Mouse (Mus musculus) lung, embryonic 16.5 days (tissue): ENCODE measurements around the gene Ezr. TPM values are rescaled to one million over a fixed set of nuclear protein-coding genes. Genes with fewer than 3 reads are reported as not detected.

Experiments
- ATAC-seq: fragments of 200-750 bp; cut with Nextera tagmentation; 2 replicates; pipeline ENCODE4 v1.8.0; 2017; ENCODE audit warnings: low read depth, mild to moderate bottlenecking, moderate library complexity
- H3K27ac ChIP-seq: fragments of 300-500 bp; sonication (generic); 2 replicates; pipeline ENCODE4 v1.5.1; 2014; ENCODE audit warnings: mild to moderate bottlenecking, control low read depth, low read length
- H3K27me3 ChIP-seq: fragments of 300-500 bp; sonication (generic); 2 replicates; pipeline ENCODE4 v1.6.1; 2014; ENCODE audit warnings: low read depth, low read length, mixed read lengths; ENCODE audit not compliant: control insufficient read depth, insufficient read depth
- H3K36me3 ChIP-seq: fragments of 300-500 bp; sonication (generic); 2 replicates; pipeline ENCODE4 v1.6.1; 2014; ENCODE audit warnings: low read length; ENCODE audit not compliant: control insufficient read depth, insufficient read depth
- H3K4me1 ChIP-seq: fragments of 300-500 bp; sonication (generic); replicated peaks from 2 replicates; pipeline ENCODE4 v1.6.1; 2014; ENCODE audit warnings: low read length, mixed read lengths; ENCODE audit not compliant: control insufficient read depth, insufficient read depth
- H3K4me2 ChIP-seq: fragments of 300-500 bp; sonication (generic); 2 replicates; pipeline ENCODE4 v1.6.1; 2014; ENCODE audit warnings: low read depth, low read length, control low read depth
- H3K4me3 ChIP-seq: fragments of 300-500 bp; sonication (generic); 2 replicates; pipeline ENCODE4 v1.5.1; 2014; ENCODE audit warnings: mild to moderate bottlenecking, low read length, control low read depth
- H3K9ac ChIP-seq: fragments of 300-500 bp; sonication (generic); 2 replicates; pipeline ENCODE4 v1.6.1; 2014; ENCODE audit warnings: low read length, control low read depth
- H3K9me3 ChIP-seq: fragments of 300-500 bp; sonication (generic); 2 replicates; pipeline ENCODE4 v1.6.1; 2016; ENCODE audit warnings: low read length; ENCODE audit not compliant: control insufficient read depth
- WGBS: fragments of 180-500 bp; shearing (Covaris S2); extraction: QIAGEN DNeasy Blood & Tissue Kit; methylation state at CpG from one replicate; pipeline ENCODE4 v1.1.7; 2014; 5-methylcytosine and 5-hydroxymethylcytosine counted together
- polyA plus RNA-seq: library from polyadenylated mRNA; unstranded; fragments of >200 nt; fragmentation: Nextera tagmentation; extraction: Ambion mirVana; gene quantifications from 2 replicates; pipeline ENCODE4 v1.2.1, GENCODE M21; 2015

Gene Ezr
- polyA plus RNA-seq, 1 experiment from 2014 or later: 154 TPM

GRCm38 (mm10) chr17:6780521-6781115 is 2.0 kb downstream of the Ezr start:
- H3K4me2 ChIP-seq: peak overlapping the region; percentile 92
- no peaks in the 10 kb centered on the region for H3K27me3 ChIP-seq
- H3K36me3 ChIP-seq: no peaks in the 10 kb centered on the region
- no peaks in the 10 kb centered on the region for H3K9me3 ChIP-seq
- 39% methylated on average over 4 of the region's 4 CpGs for WGBS
- ATAC-seq: no peak
- H3K27ac ChIP-seq: no peak overlapping the region
- peak overlapping the region; percentile 58; the same call in 1 of the 2 replicates for H3K9ac ChIP-seq
- H3K4me1 ChIP-seq: peaks cover 44% of the 10 kb centered on the region
- peak overlapping the region; percentile 84 for H3K4me3 ChIP-seq

GRCm38 (mm10) chr17:6779632-6780031 is 3.0 kb downstream of the Ezr start:
- H3K4me1 ChIP-seq: peaks cover 44% of the 10 kb centered on the region
- 20% methylated on average over 7 of the region's 7 CpGs for WGBS
- peak; percentile 13; the same call in 1 of the 2 replicates for ATAC-seq
- peak overlapping the region; percentile 92 for H3K4me2 ChIP-seq
- peak overlapping the region; percentile 12; the same call in 1 of the 2 replicates for H3K9ac ChIP-seq
- no peaks in the 10 kb centered on the region for H3K36me3 ChIP-seq
- peak overlapping the region; percentile 84 for H3K4me3 ChIP-seq
- no peaks in the 10 kb centered on the region for H3K27me3 ChIP-seq
- H3K27ac ChIP-seq: no peak overlapping the region
- no peaks in the 10 kb centered on the region for H3K9me3 ChIP-seq

- H3K27me3 ChIP-seq: no peaks in the 10 kb centered on the region
- H3K4me2 ChIP-seq: peak overlapping the region; percentile 92
- H3K9me3 ChIP-seq: no peaks in the 10 kb centered on the region
- peak overlapping the region; percentile 78 for H3K27ac ChIP-seq
- H3K36me3 ChIP-seq: no peaks in the 10 kb centered on the region
- peak overlapping the region; percentile 56 for H3K9ac ChIP-seq
- peak overlapping the region; percentile 84 for H3K4me3 ChIP-seq
- 6% methylated on average over 23 of the region's 23 CpGs for WGBS
- peaks cover 46% of the 10 kb centered on the region for H3K4me1 ChIP-seq
- ATAC-seq: peak; percentile 46
Measured at GRCm38 (mm10) chr17:6778771-6779509, 3.6 kb downstream of the Ezr start.

- ATAC-seq: no peak
- peak overlapping the region; percentile 78 for H3K27ac ChIP-seq
- 0% methylated on average over 9 of the region's 9 CpGs for WGBS
- peak overlapping the region; percentile 84 for H3K4me3 ChIP-seq
- peak overlapping the region; percentile 56 for H3K9ac ChIP-seq
- H3K4me2 ChIP-seq: peak overlapping the region; percentile 92
- H3K27me3 ChIP-seq: no peaks in the 10 kb centered on the region
- no peaks in the 10 kb centered on the region for H3K36me3 ChIP-seq
- H3K4me1 ChIP-seq: peaks cover 51% of the 10 kb centered on the region
- no peaks in the 10 kb centered on the region for H3K9me3 ChIP-seq
Measured at GRCm38 (mm10) chr17:6778332-6778683, 4.3 kb downstream of the Ezr start.

- Histone ChIP-seq H3K9me3 (no peaks in the 10 kb centered on the region), H3K36me3 (no peaks in the 10 kb centered on the region), H3K4me2 (peak overlapping the region; percentile 92), H3K4me1 (peaks cover 55% of the 10 kb centered on the region), H3K9ac (no peak overlapping the region), H3K27me3 (no peaks in the 10 kb centered on the region), H3K27ac (peak overlapping the region; percentile 54), H3K4me3 (no peak overlapping the region)
- no peak for ATAC-seq
- WGBS: 42% methylated on average over 12 of the region's 12 CpGs
Measured at GRCm38 (mm10) chr17:6777629-6778331, 4.8 kb downstream of the Ezr start.

DNA sequence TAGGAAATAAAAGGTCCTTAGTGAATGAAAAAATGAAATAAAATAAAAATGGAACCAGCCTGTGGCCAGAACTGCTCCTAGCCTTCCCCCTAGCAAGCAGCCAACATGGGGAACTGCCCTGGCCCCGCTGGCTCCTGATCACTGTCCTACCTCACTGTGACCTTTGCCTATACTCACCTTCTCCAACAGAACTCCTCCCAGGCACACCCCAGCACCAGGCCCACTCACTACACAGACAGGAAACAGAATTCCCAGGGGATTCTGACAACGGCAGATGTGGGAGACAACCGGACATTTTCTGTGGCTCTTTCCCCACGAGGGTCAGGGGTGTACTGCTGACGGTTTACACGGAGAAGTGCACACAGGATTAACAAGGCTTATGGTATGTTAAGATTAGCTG is 5.5 kb downstream of the Ezr start:
- Histone ChIP-seq H3K4me2 (no peak overlapping the region), H3K27ac (peak overlapping the region; percentile 51; the same call in 1 of the 2 replicates), H3K9ac (0 out of 2 replicates have a peak overlapping the region, but pooled peaks have one; percentile 8), H3K36me3 (no peaks in the 10 kb centered on the region), H3K27me3 (no peaks in the 10 kb centered on the region), H3K4me1 (peaks cover 62% of the 10 kb centered on the region), H3K9me3 (no peaks in the 10 kb centered on the region), H3K4me3 (no peak overlapping the region)
- no peak for ATAC-seq
- 51% methylated on average over 6 of the region's 6 CpGs for WGBS

- Histone ChIP-seq H3K4me2 (no peak overlapping the region), H3K36me3 (no peaks in the 10 kb centered on the region), H3K27ac (peak overlapping the region; percentile 51), H3K4me1 (peaks cover 66% of the 10 kb centered on the region), H3K9me3 (no peaks in the 10 kb centered on the region), H3K4me3 (no peak overlapping the region), H3K9ac (no peak overlapping the region), H3K27me3 (no peaks in the 10 kb centered on the region)
- 36% methylated on average over 5 of the region's 5 CpGs for WGBS
- no peak for ATAC-seq
Measured at GRCm38 (mm10) chr17:6776576-6776975, 6.0 kb downstream of the Ezr start.

DNA sequence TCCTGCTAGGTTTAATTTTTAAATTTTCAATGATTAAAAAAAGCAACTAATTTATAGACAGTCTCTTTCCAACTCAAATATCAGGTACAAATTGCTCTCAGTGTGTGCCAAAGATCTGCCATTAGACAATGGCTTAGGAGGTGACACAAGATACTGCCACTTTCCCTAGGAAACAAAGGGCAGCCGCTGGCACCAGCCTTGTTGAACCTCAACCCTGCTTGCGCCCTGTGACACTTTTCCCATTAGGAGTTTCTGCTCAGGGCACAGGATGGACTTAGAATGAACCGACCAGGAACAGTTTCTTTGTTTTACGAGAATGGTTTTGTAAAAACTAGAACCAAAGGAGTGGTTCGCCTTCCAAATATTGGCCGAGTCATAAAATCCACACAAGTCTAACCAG is 6.5 kb downstream of the Ezr start:
- 55% methylated on average over 6 of the region's 6 CpGs for WGBS
- no peak overlapping the region for H3K4me3 ChIP-seq
- peak overlapping the region; percentile 51 for H3K27ac ChIP-seq

GRCm38 (mm10) chr17:6775671-6776070 is 6.9 kb downstream of the Ezr start:
- Histone ChIP-seq H3K27ac (no peak overlapping the region), H3K27me3 (no peaks in the 10 kb centered on the region), H3K36me3 (no peaks in the 10 kb centered on the region), H3K9me3 (no peaks in the 10 kb centered on the region), H3K9ac (no peak overlapping the region), H3K4me2 (no peak overlapping the region), H3K4me1 (peaks cover 66% of the 10 kb centered on the region), H3K4me3 (no peak overlapping the region)
- ATAC-seq: no peak
- WGBS: 51% methylated on average over 4 of the region's 4 CpGs

More for the DNA sequence above, 6.5 kb downstream of the Ezr start:
- Histone ChIP-seq H3K9ac (no peak overlapping the region), H3K36me3 (no peaks in the 10 kb centered on the region), H3K4me1 (peaks cover 66% of the 10 kb centered on the region), H3K4me2 (no peak overlapping the region), H3K27me3 (no peaks in the 10 kb centered on the region), H3K9me3 (no peaks in the 10 kb centered on the region)
- no peak for ATAC-seq
